Mouse (Mus musculus): Measurements from ENCODE around the gene Meiob. TPM values are rescaled to one million over a fixed set of nuclear protein-coding genes. Genes with fewer than 3 reads are reported as not detected.

The Meiob gene
- total RNA-seq, 2 experiments from 2014 or later = not detected

GRCm38 (mm10) chr17:24819469-24819868, 15.4 kb downstream of the Meiob start:
- no peak for DNase-seq (ENCODE audit: low spot score in 2 of 2)

DNA sequence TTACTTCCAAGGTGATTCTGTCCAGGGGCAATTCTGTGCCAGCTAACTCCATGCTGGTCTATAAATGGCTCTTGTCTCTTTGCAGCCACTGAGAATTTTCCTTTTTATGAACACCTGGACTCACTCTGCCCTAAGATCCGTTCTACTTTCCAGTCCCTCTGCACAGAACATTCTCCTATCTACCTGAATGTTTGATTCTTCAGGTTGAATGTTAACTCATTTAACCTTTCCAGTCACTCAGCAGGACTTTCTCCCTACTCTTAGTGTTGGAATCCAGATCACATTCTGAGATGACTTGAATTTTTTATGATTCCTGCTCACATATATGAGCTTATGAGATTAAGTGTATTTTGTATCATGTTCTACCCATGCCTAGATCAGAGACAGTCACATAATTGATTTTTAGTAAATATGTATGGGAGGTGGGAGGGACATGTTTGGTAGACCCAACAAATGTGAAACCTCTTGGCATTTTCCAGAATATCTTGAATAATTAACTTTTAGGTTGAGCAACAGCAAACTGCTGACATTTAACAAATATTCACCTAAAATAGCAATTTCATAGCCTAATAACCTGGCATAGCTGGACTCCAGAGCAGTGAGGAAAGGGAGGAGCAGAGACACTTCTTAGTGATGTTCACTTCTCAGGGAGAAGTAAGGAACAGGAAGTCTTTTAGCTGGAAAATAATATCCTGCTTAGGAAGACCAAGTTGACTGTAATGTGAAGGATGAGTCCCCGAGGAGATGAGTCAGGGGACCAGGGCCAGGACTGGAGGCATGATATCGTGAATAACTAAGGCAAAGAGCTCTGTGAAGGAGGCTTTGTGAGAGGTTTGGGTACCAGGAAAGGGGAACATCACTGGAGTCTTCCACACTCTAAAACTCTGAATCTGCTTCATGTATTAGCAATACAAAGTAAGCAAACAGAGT, 17.5 kb downstream of the Meiob start:
- no peak for DNase-seq (ENCODE audit: low spot score in 2 of 2)

GRCm38 (mm10) chr17:24839842-24840241, 35.8 kb downstream of the Meiob start, which contains the start of gene Hagh:
TSS of gene Hagh (plus strand) at chr17:24840143.
- no peak for DNase-seq (ENCODE audit: low spot score in 2 of 2)

DNA sequence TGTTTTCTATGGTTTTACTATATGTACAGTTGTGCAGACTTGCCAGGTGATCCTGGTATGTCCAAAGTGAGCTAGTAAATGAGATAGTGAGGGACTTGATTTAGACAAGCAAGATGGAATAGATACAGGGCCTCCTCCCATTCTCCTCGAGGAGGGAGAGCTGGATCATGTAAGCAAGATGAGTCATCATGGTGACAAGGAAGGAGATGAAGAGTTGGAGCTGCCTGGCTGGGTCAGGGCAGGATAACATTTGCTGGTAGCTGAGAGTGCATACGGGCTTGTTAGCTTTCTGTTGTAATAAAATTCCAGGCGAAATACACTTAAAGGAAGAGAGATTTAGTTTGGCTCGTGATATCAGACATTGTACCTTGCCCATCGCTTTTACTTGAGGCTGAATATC, 36.3 kb downstream of the Meiob start:
- DNase-seq (ENCODE audit: low spot score in 2 of 2) = no peak

DNA sequence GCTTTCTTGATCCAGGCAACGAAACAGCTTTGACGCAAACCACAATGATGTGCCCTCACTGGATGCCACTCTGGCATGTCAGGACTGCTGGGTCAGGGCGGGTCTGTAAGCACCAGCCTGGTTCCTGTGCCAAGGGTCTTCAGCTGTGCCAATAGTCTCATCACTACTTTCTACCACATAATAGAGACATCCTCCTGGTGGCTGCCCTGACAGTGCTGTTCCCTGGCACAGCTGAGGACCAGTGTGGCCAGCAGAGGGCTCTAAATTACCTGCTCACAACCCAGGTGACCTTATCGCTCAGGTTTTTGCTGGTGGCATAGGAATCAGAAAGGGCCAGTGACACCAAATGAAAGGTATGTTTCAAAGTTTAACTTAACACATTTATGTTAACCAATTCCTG, 37.0 kb downstream of the Meiob start:
- DNase-seq (ENCODE audit: low spot score in 2 of 2) = no peak

- no peak for DNase-seq (ENCODE audit: low spot score in 2 of 2)
Measured at GRCm38 (mm10) chr17:24842631-24843030, 38.5 kb downstream of the Meiob start.

DNA sequence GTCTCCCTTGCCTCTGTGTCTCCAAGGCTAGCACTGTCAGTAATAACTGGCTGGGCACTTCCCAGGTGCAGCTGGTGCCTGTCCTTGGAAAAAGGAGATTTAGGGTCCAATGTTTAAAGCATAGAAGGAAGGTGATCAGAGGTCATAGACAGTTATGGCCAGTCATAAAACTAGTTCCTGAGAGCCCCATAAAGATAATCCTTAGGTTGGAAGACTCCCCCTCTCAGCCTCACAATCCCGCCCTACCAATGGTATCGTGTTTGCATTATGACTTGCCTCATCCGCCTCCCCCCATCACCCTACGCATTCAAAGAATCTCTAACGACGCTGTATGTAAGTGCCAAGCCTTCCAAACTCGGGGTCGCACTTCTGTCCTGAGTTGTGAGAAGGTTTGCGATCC, 40.4 kb downstream of the Meiob start:
- DNase-seq (ENCODE audit: low spot score in 2 of 2) = no peak

DNA sequence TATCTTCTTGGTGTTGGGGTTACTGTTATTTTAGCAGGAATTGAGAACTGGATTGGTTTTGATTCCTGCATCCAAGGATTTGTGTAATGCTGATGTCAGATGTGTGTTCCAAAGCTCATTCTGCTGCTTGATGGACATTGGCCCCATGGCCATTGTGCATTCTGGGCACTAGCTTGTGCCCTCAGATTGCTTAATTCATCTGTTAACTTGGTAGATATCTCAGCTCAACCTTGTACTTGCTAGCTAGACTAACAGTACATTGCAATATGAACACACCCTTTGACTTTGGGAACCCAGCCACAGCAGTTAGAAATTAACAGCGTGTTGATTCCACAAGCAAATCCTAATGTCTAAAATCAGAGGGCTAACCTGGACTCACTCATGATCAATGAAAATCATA, 43.3 kb downstream of the Meiob start:
- no peak for DNase-seq (ENCODE audit: low spot score in 2 of 2)

GRCm38 (mm10) chr17:24848600-24849031, 44.5 kb downstream of the Meiob start:
- no peak for DNase-seq (ENCODE audit: low spot score in 2 of 2)

- no peak for DNase-seq (ENCODE audit: low spot score in 2 of 2)
Measured at GRCm38 (mm10) chr17:24849733-24850064, 45.6 kb downstream of the Meiob start.

DNA sequence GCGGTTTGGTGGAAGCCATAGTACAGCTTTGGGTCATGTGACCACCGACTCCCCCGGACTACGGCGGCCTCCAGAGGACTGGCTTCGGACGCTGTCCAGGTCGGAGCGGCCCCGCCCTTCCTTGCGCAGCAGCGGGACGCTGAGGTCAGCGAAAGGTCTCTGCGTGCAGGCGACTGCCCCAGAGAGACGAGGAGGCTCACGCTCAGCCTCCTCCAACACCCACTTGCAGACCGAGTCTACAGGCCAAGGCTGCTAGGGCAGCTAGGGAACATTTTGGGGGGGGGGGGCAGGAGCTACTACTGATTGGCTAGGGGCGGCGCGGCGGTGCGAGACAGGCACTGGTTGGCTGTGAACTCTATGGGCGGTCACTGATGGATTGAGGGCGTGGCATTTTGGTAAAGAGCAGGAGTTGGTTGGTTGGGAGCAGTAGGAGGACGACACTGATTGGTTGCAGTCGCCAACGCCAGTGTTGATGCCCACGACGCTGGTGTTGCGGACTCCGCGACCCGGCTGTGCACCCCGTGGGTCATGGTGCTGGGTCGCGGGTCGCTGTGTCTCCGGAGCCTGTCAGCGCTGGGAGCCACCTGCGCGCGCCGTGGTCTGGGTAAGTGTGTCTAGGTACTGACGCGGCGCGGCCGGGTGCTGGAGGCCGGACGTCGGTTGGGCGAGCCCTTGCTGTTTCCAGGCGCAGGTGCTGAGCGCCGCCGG, 46.1 kb downstream of the Meiob start, which contains the start of gene Fahd1:
Gene Fahd1 (minus strand): TSS at position 300 of the 708 bp plus-strand sequence.
- peak; percentile 68 to 94 for DNase-seq (ENCODE audit: low spot score in 2 of 2)

DNA sequence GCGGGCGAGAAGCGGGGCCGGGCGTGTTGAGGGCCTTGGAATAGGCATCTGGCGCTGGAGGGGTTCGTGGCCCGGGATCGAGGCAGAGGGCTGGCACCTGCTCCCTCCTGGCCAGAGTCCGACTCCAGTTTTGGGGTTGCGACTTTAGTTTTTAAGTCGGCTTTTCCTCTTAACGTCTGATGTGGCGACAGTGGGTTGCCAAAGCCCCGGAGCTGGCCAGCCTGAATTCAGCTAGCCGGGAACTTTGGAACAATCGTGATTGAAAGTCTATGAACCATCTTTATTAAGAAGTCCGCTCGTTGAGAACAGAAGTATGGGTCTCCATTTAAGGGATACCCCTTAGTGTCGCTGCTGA, 46.7 kb downstream of the Meiob start:
- DNase-seq (ENCODE audit: low spot score in 2 of 2) = no peak

GRCm38 (mm10) chr17:24851381-24852125, 47.5 kb downstream of the Meiob start:
- DNase-seq (ENCODE audit: low spot score in 2 of 2) = no peak

DNA sequence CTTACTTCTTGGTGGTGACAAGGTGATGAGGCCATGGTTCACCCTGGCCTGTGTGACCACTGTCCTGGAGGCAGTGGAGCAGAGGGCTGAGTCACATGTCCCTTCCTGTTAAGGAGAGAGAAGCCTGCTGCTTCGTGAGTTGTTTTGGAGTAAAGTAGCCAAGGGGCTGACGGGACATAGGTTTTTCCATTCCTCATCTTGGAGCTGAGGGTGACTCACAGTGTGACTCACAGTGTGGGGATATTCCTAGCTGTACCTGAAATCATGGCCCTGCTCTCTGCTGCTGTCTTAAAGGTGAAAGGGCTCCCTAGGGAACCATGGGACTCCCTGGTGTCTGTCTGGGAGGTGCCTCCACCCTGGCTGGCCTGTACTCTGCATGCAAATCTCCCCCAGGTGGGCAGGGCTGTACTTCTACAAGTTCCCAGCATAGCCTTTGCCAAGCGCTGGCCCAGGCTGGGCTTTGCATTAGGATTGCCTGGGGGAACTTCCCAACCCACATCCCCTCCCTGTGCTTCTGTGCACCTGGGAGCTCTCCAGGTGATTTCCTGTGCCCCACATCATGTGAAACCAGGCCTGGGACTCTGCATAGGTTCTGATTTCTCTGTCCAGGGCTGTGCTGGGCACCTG, 51.9 kb downstream of the Meiob start:
- DNase-seq (ENCODE audit: low spot score in 2 of 2) = no peak

DNA sequence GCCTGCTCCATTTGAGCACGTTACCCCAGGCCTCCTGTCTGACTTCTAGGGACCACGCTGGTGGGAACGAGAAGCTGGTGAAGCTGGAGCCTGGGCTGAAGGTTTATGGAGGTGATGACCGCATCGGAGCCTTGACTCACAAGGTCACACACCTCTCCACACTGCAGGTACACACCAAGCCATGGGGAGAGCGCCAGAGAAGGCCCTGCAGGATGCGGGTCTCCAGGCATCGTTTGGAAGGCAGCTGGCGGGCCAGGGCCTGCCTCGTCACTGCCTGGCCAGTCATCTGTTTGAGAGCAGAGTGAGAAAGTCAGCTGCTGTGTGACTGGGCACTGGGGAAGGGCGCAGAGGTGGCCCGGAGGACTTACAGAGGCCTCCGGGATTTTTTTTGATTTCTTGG, 52.5 kb downstream of the Meiob start:
- DNase-seq (ENCODE audit: low spot score in 2 of 2) = no peak

GRCm38 (mm10) chr17:24857831-24858470, 53.9 kb downstream of the Meiob start:
- no peak for DNase-seq (ENCODE audit: low spot score in 2 of 2)

DNA sequence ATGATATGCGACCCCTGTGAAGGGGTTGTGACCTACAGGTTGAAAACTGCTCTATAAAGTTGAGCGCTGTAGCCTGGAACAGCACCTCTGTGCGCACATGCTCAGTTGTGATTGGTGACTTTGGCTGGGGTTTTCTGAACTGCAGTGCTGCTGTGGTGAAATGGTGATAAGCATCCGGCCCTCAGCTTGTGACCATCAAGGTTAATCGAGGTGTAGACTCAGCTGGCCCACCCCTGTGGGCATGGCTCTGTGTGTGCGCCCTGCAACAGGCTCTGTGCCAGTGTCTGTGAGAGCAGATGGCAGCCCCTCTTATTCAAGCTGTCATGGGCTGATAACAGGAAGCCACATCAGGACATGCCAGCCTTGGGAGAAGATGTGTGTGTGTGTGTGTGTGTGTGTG, 54.9 kb downstream of the Meiob start:
- no peak for DNase-seq (ENCODE audit: low spot score in 2 of 2)

- DNase-seq (ENCODE audit: low spot score in 2 of 2) = no peak
Measured at GRCm38 (mm10) chr17:24860076-24860475, 56.0 kb downstream of the Meiob start.

GRCm38 (mm10) chr17:24861785-24862184, 57.7 kb downstream of the Meiob start:
- no peak for DNase-seq (ENCODE audit: low spot score in 2 of 2)

DNA sequence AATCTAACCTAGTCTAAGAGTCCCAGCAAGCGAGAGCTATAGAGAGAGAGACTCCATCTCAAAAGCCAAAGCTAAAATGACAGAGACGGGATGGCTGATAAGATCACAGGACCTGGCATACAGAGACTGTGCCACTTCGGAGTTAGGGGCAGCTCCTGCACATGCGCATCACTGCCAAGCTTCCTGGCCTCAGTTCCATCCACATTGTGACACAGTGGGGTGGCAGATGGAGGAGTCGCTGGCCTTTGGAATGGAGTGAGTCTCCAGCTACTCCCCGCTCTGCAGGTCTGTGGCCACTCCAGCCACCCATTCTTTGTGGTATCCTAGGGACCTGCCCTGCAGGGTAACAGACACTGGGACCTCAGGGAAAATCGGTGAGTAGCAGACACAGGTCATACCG, 61.7 kb downstream of the Meiob start, which contains the start of gene Igfals:
Gene Igfals (plus strand): TSS at position 222 of the 400 bp plus-strand sequence.
- no peak for DNase-seq (ENCODE audit: low spot score in 2 of 2)

DNA sequence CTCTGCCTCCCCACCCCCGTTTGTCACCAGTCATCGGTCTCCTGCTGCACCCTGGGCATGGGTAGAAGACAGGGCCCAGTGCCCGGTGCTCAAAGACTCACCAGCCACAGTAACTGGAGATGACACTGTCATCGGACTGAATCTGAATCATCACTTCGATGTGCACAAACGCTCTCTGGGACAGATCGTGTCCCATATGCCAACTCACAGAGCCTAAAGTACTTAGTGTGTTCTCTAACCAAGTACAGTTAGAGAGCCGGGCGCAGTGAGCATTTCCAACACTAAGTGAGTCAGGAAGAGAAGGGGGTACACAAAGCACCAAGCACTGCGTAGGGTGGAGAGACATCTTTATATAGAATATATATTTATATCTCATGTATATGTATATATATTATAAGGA, 63.8 kb downstream of the Meiob start:
- DNase-seq (ENCODE audit: low spot score in 2 of 2) = no peak
